Mouse (Mus musculus): ENCODE results near the gene Ppp1r15a. TPM values are rescaled to one million over a fixed set of nuclear protein-coding genes. Genes with fewer than 3 reads are reported as not detected.
A peak's percentile ranks its signal among the peaks of the same experiment; 100 is the strongest.

The Ppp1r15a gene
- polyA plus RNA-seq, 1 experiment from 2014 or later = 29.6 TPM

DNA sequence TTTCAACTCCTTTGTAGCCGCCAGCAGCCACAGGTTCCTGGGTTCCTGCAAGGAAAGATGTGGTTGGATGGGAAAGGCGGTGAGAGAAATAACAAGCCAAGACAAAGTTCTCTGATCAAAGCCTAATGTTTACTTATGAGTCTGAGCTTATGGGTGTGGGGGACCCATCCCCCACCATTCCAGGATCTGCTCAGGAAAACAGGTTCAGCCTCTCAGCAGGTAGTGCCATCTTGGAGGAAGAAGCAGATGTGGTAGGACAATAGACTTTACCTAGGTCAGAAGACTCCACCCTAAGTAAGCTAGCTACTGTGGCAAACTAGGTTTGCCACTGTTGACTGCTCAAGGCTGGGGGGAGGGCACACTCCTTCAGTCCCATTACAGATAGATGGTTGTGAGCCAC is 38.7 kb upstream of the Ppp1r15a start:
- Histone ChIP-seq H3K4me3 (replicated peaks) (no peak overlapping the region), H3K4me1 (peaks cover 30% of the 10 kb centered on the region), H3K9ac (no peak overlapping the region), H3K9me3 (replicated peaks) (no peaks in the 10 kb centered on the region), H3K27ac (replicated peaks) (0 out of 2 replicates have a peak overlapping the region, but pooled peaks have one; percentile 28), H3K36me3 (no peaks in the 10 kb centered on the region), H3K27me3 (no peaks in the 10 kb centered on the region), H3K4me2 (replicated peaks) (no peak overlapping the region)
- no peak for ATAC-seq (ENCODE audit: insufficient number of reproducible peaks, low FRiP score, low TSS enrichment, low read depth)
- 60% methylated on average over 2 of the region's 2 CpGs for WGBS

DNA sequence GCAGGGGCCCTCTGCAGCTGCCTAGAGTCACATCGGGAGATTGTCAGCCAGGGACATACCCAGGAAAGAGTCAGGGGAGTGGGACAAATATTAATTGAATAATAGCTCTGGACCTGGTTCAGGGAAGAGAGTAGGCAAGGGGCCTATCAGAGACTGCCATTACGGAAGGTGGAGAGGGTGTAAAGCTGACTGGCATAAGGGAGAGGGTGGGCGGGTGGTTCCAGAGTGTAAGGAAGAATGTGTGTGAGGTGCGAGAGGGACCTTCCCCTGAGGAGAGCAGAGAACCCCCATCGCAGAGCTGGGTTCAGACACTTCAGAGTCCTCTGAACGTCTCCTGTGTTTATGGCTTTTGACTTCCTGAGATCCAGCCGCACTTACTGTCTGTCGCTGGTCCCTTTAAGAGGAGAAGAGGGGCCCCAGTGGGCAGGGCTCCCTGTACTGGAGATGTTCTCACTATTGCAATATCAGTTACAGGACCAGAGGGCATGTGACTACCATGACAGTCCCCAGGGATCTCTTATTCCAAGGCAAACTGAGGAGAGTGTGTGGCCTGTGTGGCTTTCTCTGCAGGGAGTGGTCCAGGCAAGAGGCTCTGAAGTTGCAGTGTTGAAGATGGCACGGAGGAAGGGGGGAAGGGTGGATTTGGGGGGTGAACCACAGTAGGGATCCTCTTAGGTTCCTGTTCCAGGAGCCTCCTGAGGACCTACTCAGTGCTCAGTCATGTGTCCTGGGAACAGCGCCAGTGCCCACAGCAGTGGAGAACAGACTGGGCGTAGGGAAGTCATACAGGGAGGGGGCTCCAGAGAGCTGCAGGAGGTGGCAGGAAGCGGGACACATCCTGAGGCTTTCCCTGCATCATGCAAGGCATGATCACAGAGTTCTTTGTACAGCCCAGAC is 35.8 kb upstream of the Ppp1r15a start:
- peak; percentile 52 for ATAC-seq (ENCODE audit: insufficient number of reproducible peaks, low FRiP score, low TSS enrichment, low read depth)
- Histone ChIP-seq H3K4me1 (peaks cover 14% of the 10 kb centered on the region), H3K27me3 (no peaks in the 10 kb centered on the region), H3K9ac (no peak overlapping the region), H3K27ac (replicated peaks) (no peak overlapping the region; the same call in 1 of the 2 replicates), H3K4me3 (replicated peaks) (no peak overlapping the region), H3K4me2 (replicated peaks) (peak overlapping the region; percentile 27; the same call in 1 of the 2 replicates), H3K9me3 (replicated peaks) (no peaks in the 10 kb centered on the region), H3K36me3 (no peaks in the 10 kb centered on the region)
- WGBS = 33% methylated on average over 12 of the region's 12 CpGs

DNA sequence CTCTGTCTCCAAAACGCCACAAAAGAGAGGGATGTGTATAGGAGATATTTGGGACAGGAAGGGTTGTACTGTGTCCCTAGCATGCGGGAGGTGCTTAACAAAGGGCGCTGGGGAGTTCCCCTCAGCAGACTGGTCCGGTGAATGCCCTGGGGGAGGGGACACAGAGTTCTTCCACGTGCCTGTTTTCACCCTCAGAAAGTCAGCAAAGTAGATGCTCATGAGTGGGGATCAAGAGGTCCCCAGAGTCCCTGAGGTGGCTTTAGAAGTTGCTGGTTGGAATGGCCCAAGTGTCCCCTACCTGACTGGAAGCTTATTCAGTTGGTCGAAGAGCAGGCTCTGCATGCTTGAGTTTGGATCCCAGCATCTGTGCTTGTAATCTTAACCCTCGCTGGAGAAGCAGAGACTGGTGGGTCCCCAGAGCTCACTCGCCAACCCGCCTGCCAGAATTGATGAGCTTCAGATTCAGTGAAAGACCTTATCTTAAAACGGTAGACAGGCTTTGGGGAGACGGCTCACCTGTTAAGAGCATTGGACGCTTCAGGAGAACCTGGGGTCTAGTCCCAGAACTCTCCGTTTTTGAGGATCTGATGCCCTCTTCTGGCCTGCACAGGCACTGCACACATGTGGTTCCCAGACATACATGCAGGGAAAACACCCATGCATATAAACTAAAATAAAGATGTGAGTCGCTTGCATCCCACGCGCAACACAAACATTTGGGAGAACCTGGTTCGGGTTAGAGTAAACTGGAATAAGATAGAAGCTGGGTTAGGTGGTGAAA is 35.0 kb upstream of the Ppp1r15a start:
- WGBS = 17% methylated on average over 17 of the region's 17 CpGs
- peak; percentile 44; the same call in 1 of the 2 replicates for ATAC-seq (ENCODE audit: insufficient number of reproducible peaks, low FRiP score, low TSS enrichment, low read depth)
- peaks cover 14% of the 10 kb centered on the region for H3K4me1 ChIP-seq
- H3K4me2 ChIP-seq (replicated peaks) = peak overlapping the region; percentile 27
- H3K4me3 ChIP-seq (replicated peaks) = no peak overlapping the region
- H3K27ac ChIP-seq (replicated peaks) = no peak overlapping the region
- no peak overlapping the region for H3K9ac ChIP-seq
- no peaks in the 10 kb centered on the region for H3K36me3 ChIP-seq
- no peaks in the 10 kb centered on the region for H3K27me3 ChIP-seq
- no peaks in the 10 kb centered on the region for H3K9me3 ChIP-seq (replicated peaks)

- 84% methylated on average over 7 of the region's 7 CpGs for WGBS
- Histone ChIP-seq H3K27me3 (no peaks in the 10 kb centered on the region), H3K4me3 (replicated peaks) (no peak overlapping the region), H3K36me3 (no peaks in the 10 kb centered on the region), H3K27ac (replicated peaks) (no peak overlapping the region), H3K9ac (no peak overlapping the region), H3K4me2 (replicated peaks) (no peak overlapping the region), H3K9me3 (replicated peaks) (no peaks in the 10 kb centered on the region), H3K4me1 (peaks cover 14% of the 10 kb centered on the region)
- no peak for ATAC-seq (ENCODE audit: insufficient number of reproducible peaks, low FRiP score, low TSS enrichment, low read depth)
These were observed 34.2 kb upstream of the Ppp1r15a start for GRCm38 (mm10) chr7:45560241-45560640.

GRCm38 (mm10) chr7:45558907-45559306 is 32.8 kb upstream of the Ppp1r15a start:
- Histone ChIP-seq H3K4me2 (replicated peaks) (no peak overlapping the region), H3K9me3 (replicated peaks) (no peaks in the 10 kb centered on the region), H3K27ac (replicated peaks) (no peak overlapping the region), H3K27me3 (no peaks in the 10 kb centered on the region), H3K36me3 (no peaks in the 10 kb centered on the region), H3K4me3 (replicated peaks) (no peak overlapping the region), H3K9ac (no peak overlapping the region), H3K4me1 (peaks cover 14% of the 10 kb centered on the region)
- 42% methylated on average over 5 of the region's 6 CpGs for WGBS
- ATAC-seq (ENCODE audit: insufficient number of reproducible peaks, low FRiP score, low TSS enrichment, low read depth) = no peak

- Histone ChIP-seq H3K36me3 (no peaks in the 10 kb centered on the region), H3K4me2 (replicated peaks) (no peak overlapping the region), H3K27ac (replicated peaks) (no peak overlapping the region), H3K9me3 (replicated peaks) (no peaks in the 10 kb centered on the region), H3K4me1 (no peaks in the 10 kb centered on the region), H3K27me3 (no peaks in the 10 kb centered on the region), H3K9ac (no peak overlapping the region), H3K4me3 (replicated peaks) (no peak overlapping the region)
- WGBS = 22% methylated on average over 8 of the region's 8 CpGs
- ATAC-seq (ENCODE audit: insufficient number of reproducible peaks, low FRiP score, low TSS enrichment, low read depth) = no peak
These were observed 29.7 kb upstream of the Ppp1r15a start for GRCm38 (mm10) chr7:45555787-45556186.

DNA sequence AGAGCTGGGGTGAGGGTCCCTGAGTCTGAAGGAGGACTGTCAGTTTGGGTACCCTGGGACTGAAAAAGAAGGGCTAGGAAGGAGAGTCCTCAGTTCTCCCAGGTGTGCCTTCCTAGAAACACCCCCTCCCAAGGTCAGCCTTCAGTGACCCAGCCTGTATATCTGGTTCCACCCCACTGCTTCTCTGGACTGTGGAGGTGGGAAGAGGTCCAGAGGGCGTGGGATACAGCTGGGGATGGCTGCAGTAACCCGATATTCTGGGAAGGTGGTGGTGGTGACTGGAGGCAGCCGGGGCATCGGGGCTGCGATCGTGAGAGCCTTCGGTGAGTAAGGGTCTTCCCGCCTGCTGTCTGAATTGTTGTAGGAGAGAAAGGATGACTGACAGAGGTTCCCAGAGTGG is 28.7 kb upstream of the Ppp1r15a start, which contains the start of gene Hsd17b14:
Hsd17b14 (plus strand) TSS at position 150 of the 400 bp plus-strand sequence.
- Histone ChIP-seq H3K9me3 (replicated peaks) (no peaks in the 10 kb centered on the region), H3K4me1 (no peaks in the 10 kb centered on the region), H3K27me3 (no peaks in the 10 kb centered on the region), H3K4me3 (replicated peaks) (no peak within 1 kb of the TSS), H3K4me2 (replicated peaks) (no peak within 1 kb of the TSS), H3K27ac (replicated peaks) (no peak within 1 kb of the TSS), H3K9ac (no peak within 1 kb of the TSS), H3K36me3 (no peaks in the 10 kb centered on the region)
- no peak for ATAC-seq (ENCODE audit: insufficient number of reproducible peaks, low FRiP score, low TSS enrichment, low read depth)
- WGBS = 22% methylated on average over 8 of the region's 8 CpGs

- no peaks in the 10 kb centered on the region for H3K9me3 ChIP-seq (replicated peaks)
- H3K27me3 ChIP-seq = no peaks in the 10 kb centered on the region
- H3K9ac ChIP-seq = no peak overlapping the region
- no peak overlapping the region for H3K4me2 ChIP-seq (replicated peaks)
- no peaks in the 10 kb centered on the region for H3K36me3 ChIP-seq
- H3K4me3 ChIP-seq (replicated peaks) = no peak overlapping the region
- no peak for ATAC-seq (ENCODE audit: insufficient number of reproducible peaks, low FRiP score, low TSS enrichment, low read depth)
- WGBS = 89% methylated on average over 2 of the region's 2 CpGs
- no peak overlapping the region for H3K27ac ChIP-seq (replicated peaks)
- H3K4me1 ChIP-seq = no peaks in the 10 kb centered on the region
These were observed 27.9 kb upstream of the Ppp1r15a start for GRCm38 (mm10) chr7:45553990-45554389.

GRCm38 (mm10) chr7:45553519-45553918 is 27.5 kb upstream of the Ppp1r15a start:
- Histone ChIP-seq H3K4me1 (no peaks in the 10 kb centered on the region), H3K9ac (no peak overlapping the region), H3K36me3 (no peaks in the 10 kb centered on the region), H3K27me3 (no peaks in the 10 kb centered on the region), H3K4me3 (replicated peaks) (no peak overlapping the region), H3K9me3 (replicated peaks) (no peaks in the 10 kb centered on the region), H3K27ac (replicated peaks) (no peak overlapping the region), H3K4me2 (replicated peaks) (no peak overlapping the region)
- 70% methylated on average over 8 of the region's 8 CpGs for WGBS
- ATAC-seq (ENCODE audit: insufficient number of reproducible peaks, low FRiP score, low TSS enrichment, low read depth) = no peak

DNA sequence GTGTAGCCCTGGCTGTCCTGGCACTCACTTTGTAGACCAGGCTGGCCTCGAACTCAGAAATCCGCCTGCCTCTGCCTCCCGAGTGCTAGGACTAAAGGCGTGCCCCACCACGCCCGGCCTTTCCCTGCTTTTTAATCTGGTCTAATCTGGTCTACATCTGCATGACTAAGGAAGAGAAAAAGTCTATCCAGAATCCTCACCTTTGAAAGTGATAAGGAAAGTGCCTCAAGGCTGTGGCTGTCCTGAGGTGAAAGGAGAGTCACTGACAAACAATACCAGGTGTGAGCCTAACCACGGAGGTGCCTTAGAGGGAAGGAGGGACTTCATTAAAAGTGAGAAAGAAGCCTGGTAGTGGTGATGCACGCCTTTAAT is 25.4 kb upstream of the Ppp1r15a start:
- Histone ChIP-seq H3K4me1 (no peaks in the 10 kb centered on the region), H3K4me3 (replicated peaks) (no peak overlapping the region), H3K9ac (no peak overlapping the region), H3K27me3 (no peaks in the 10 kb centered on the region), H3K9me3 (replicated peaks) (no peaks in the 10 kb centered on the region), H3K27ac (replicated peaks) (no peak overlapping the region), H3K36me3 (no peaks in the 10 kb centered on the region), H3K4me2 (replicated peaks) (no peak overlapping the region)
- ATAC-seq (ENCODE audit: insufficient number of reproducible peaks, low FRiP score, low TSS enrichment, low read depth) = no peak
- 82% methylated on average over 8 of the region's 8 CpGs for WGBS

DNA sequence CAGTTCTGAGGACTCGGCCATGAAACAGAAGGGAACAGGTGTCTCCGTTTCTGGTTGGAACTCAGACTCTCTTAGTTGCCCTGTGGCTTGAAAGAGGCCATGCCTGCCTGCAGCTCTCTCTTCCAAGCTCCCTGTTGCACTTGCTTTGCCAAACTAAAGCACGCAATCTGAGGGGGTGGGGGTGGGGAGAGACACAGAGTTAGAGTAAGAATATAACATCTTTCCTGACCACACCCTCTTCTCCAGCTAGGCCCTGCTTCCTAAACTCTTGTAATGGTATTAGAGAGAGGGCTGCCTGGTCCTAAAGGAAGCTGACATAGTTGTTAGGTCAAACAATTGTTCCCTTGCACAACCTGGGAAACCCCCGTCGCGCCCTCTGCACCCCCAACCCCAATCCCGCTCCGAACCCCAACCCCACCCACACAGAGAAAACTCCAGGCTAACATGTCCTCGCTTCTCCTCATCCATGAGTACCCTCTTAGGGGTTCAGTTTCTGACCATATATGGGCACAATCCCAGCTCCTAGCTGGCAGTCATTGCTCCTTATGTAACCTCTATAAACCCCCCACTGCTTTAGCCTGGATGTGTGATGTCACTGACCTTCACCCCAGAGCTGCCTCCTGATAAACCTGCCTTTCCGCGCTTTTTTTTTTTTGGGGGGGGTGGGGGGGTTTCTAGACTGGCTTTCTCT is 24.9 kb upstream of the Ppp1r15a start:
- no peaks in the 10 kb centered on the region for H3K36me3 ChIP-seq
- H3K4me1 ChIP-seq = no peaks in the 10 kb centered on the region
- H3K27me3 ChIP-seq = no peaks in the 10 kb centered on the region
- H3K4me3 ChIP-seq (replicated peaks) = no peak overlapping the region
- H3K9ac ChIP-seq = no peak overlapping the region
- H3K27ac ChIP-seq (replicated peaks) = no peak overlapping the region
- no peaks in the 10 kb centered on the region for H3K9me3 ChIP-seq (replicated peaks)
- no peak for ATAC-seq (ENCODE audit: insufficient number of reproducible peaks, low FRiP score, low TSS enrichment, low read depth)
- H3K4me2 ChIP-seq (replicated peaks) = no peak overlapping the region
- WGBS = 75% methylated on average over 11 of the region's 11 CpGs
